Mouse (Mus musculus) ES-Bruce4 (cell line): ENCODE results near the gene Jun. TPM values are rescaled to one million over a fixed set of nuclear protein-coding genes. Genes with fewer than 3 reads are reported as not detected.

Experiments used
- H3K27ac ChIP-seq: 2 replicates; pipeline ENCODE4 v1.5.1; 2012; ENCODE audit warnings: low read length, inconsistent platforms; ENCODE audit not compliant: insufficient read depth
- H3K27me3 ChIP-seq: 2 replicates; pipeline ENCODE4 v1.6.1; 2012; ENCODE audit warnings: mild to moderate bottlenecking, low read length, inconsistent platforms; ENCODE audit not compliant: control insufficient read depth, poor library complexity, insufficient read depth, severe bottlenecking
- H3K36me3 ChIP-seq: 2 replicates; pipeline ENCODE4 v1.6.1; 2012; ENCODE audit warnings: inconsistent platforms, mild to moderate bottlenecking, low read length, moderate library complexity; ENCODE audit not compliant: control insufficient read depth, poor library complexity, insufficient read depth, severe bottlenecking
- H3K4me1 ChIP-seq: one replicate; pipeline ENCODE4 v1.8.1; 2011; ENCODE audit warnings: low read length; ENCODE audit not compliant: control insufficient read depth, insufficient read depth
- H3K4me3 ChIP-seq: 2 replicates; pipeline ENCODE4 v1.5.1; 2011; ENCODE audit warnings: low read depth, mild to moderate bottlenecking, low read length
- H3K9ac ChIP-seq: 2 replicates; pipeline ENCODE4 v1.6.1; 2012; ENCODE audit warnings: low read depth, mild to moderate bottlenecking, inconsistent platforms; ENCODE audit not compliant: poor library complexity, severe bottlenecking
- H3K9me3 ChIP-seq: replicated peaks from 2 replicates; pipeline ENCODE4 v1.6.1; 2012; ENCODE audit warnings: mild to moderate bottlenecking, low read length, inconsistent platforms; ENCODE audit not compliant: control insufficient read depth, poor library complexity, insufficient read depth, severe bottlenecking
- CTCF ChIP-seq: IDR thresholded peaks from one replicate; pipeline ENCODE4 v1.8.1; 2011; ENCODE audit warnings: low read depth, low read length
- EP300 ChIP-seq: IDR thresholded peaks from 2 replicates; pipeline ENCODE4 v1.6.1; 2011; ENCODE audit warnings: low read depth, low read length; ENCODE audit not compliant: insufficient read depth
- POLR2A ChIP-seq: IDR thresholded peaks from one replicate; pipeline ENCODE4 v1.8.1; 2011; ENCODE audit warnings: low read length; ENCODE audit not compliant: insufficient read depth
- polyA plus RNA-seq: library from polyadenylated mRNA; stranded (reverse); fragments of >200 nt; gene quantifications from 2 replicates; pipeline ENCODE4 v1.2.4, GENCODE M21; 2011; ENCODE audit warnings: low read depth; ENCODE audit not compliant: missing spikeins, insufficient read depth, insufficient read length

The Jun gene
- polyA plus RNA-seq, 1 experiment, result 16.7 TPM

DNA sequence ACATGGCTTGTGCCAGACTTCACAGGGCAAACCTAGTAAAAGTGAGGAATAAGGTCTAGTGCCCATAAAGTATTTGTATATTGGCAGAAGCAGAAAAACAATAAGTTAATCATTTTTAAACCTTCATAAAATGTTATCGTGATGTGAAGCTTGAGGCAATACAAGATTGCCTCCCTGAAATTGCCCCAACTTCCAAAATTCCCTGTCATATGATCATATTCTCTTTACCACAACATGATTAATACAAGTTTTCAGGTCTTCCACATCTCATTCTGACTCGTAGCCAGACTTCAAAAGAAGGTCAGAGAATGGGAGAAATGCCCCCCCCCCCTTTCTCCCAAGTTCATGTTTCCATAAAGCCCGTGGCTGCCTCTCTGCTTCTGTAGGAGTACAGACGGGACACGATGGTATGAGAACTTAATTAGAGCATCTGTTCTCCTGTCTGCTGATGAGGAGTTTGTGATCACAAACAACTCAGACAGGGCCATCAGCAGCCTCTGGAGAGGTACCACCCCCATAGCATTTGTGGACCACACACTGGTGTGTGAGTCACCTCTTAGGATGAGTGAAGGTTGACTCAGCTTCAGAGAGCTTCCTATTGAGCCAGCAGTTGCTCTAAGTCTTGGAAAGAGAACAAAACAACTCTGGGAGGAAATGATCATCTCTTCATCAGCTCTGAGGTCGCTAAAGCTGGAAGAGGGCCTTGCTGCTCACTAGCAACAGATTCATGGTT is 50.8 kb downstream of the Jun start:
- H3K27ac ChIP-seq, result no peak overlapping the region
- H3K9ac ChIP-seq, result no peak overlapping the region
- H3K9me3 ChIP-seq, result 0 out of 2 replicates have a peak, but pooled peaks cover 4% of the 10 kb centered on the region
- H3K27me3 ChIP-seq, result no peaks in the 10 kb centered on the region
- H3K36me3 ChIP-seq, result no peaks in the 10 kb centered on the region
- no peak for TF ChIP-seq CTCF
- TF ChIP-seq POLR2A, result no peak
- no peak for TF ChIP-seq EP300
- H3K4me1 ChIP-seq, result no peaks in the 10 kb centered on the region
- no peak overlapping the region for H3K4me3 ChIP-seq

DNA sequence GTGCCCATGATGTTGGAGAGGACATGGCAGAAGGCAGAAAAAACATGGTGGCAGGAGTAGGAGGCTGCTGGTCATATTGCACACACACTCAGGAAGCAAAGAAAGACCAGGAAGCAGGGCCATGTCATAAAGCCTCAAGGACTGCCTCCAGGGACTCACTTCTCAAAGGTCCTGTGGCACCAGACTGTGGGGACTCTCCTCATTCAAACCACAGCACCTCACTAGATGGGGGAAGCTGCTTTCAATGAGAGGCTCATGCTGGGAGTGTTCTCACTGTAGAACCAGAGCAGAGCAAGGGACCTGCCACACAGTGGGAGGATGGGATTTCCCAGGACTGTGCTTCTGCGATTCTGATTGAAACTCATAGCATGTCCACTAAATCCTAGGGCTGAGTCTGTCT is 51.9 kb downstream of the Jun start:
- no peak overlapping the region for H3K9ac ChIP-seq
- no peak overlapping the region for H3K27ac ChIP-seq
- no peaks in the 10 kb centered on the region for H3K27me3 ChIP-seq
- H3K36me3 ChIP-seq, result no peaks in the 10 kb centered on the region
- no peaks in the 10 kb centered on the region for H3K4me1 ChIP-seq
- no peak for TF ChIP-seq POLR2A
- TF ChIP-seq EP300, result no peak
- no peak for TF ChIP-seq CTCF
- 0 out of 2 replicates have a peak, but pooled peaks cover 5% of the 10 kb centered on the region for H3K9me3 ChIP-seq
- H3K4me3 ChIP-seq, result no peak overlapping the region

DNA sequence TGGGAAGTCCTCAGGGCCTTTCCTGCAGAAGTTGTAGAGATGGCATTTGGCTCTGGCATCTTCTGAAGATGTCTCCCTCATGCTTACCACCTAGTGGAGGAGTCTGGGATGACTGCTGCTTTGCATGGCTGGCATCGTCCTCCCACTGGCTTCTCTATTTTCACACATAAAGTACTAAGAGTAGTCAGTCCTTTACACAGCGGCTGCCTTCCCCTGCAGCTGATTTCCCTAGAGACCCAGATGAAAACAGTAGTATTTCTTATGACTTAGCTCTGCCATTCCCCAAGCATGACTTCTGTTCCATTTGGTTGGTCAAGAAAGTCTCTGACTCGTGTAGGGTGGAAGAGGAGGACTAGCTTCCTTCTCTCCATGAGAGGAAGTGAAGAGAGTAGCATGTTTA is 52.8 kb downstream of the Jun start:
- H3K4me3 ChIP-seq, result no peak overlapping the region
- H3K9me3 ChIP-seq, result 0 out of 2 replicates have a peak, but pooled peaks cover 5% of the 10 kb centered on the region
- no peak for TF ChIP-seq CTCF
- TF ChIP-seq EP300, result no peak
- no peak for TF ChIP-seq POLR2A
- H3K4me1 ChIP-seq, result no peaks in the 10 kb centered on the region
- H3K36me3 ChIP-seq, result no peaks in the 10 kb centered on the region
- no peak overlapping the region for H3K9ac ChIP-seq
- H3K27ac ChIP-seq, result no peak overlapping the region
- no peaks in the 10 kb centered on the region for H3K27me3 ChIP-seq

Other genes starting within 250 kb of the Jun start
- gene Eqtn, start 123.4 kb downstream of the Jun start, polyA plus RNA-seq, result not detected in 2 replicates
- gene Mysm1, start 73.1 kb downstream of the Jun start, polyA plus RNA-seq, result 41.4 and 41.9 TPM in 2 replicates